Mouse (Mus musculus): Measurements from ENCODE around the gene Rtn1. TPM values are rescaled to one million over a fixed set of nuclear protein-coding genes. Genes with fewer than 3 reads are reported as not detected.

Gene Rtn1
- polyA plus RNA-seq, 1 experiment: 1,649 TPM

GRCm38 (mm10) chr12:72354241-72354640, 54.6 kb downstream of the Rtn1 start:
- no peak for TF ChIP-seq CTCF (IDR thresholded peaks at IDR 0.05; ENCODE audit: borderline replicate concordance, extremely low read depth, insufficient read depth, insufficient read length)
- TF ChIP-seq POLR2A (IDR thresholded peaks at IDR 0.05; ENCODE audit: borderline replicate concordance, extremely low read depth, insufficient read depth, insufficient read length, poor library complexity, severe bottlenecking): no peak
- no peak for DNase-seq (ENCODE audit: low read depth)

- no peak for DNase-seq (ENCODE audit: low read depth)
Measured at GRCm38 (mm10) chr12:72353506-72353905, 55.3 kb downstream of the Rtn1 start.

GRCm38 (mm10) chr12:72348508-72348907, 60.3 kb downstream of the Rtn1 start:
- no peak for TF ChIP-seq POLR2A (IDR thresholded peaks at IDR 0.05; ENCODE audit: borderline replicate concordance, extremely low read depth, insufficient read depth, insufficient read length, poor library complexity, severe bottlenecking)
- TF ChIP-seq CTCF (IDR thresholded peaks at IDR 0.05; ENCODE audit: borderline replicate concordance, extremely low read depth, insufficient read depth, insufficient read length): no peak
- no peak for DNase-seq (ENCODE audit: low read depth)

More at GRCm38 (mm10) chr12:72353506-72353905, 55.3 kb downstream of the Rtn1 start:
- TF ChIP-seq POLR2A (IDR thresholded peaks at IDR 0.05; ENCODE audit: borderline replicate concordance, extremely low read depth, insufficient read depth, insufficient read length, poor library complexity, severe bottlenecking): no peak
- TF ChIP-seq CTCF (IDR thresholded peaks at IDR 0.05; ENCODE audit: borderline replicate concordance, extremely low read depth, insufficient read depth, insufficient read length): no peak

DNA sequence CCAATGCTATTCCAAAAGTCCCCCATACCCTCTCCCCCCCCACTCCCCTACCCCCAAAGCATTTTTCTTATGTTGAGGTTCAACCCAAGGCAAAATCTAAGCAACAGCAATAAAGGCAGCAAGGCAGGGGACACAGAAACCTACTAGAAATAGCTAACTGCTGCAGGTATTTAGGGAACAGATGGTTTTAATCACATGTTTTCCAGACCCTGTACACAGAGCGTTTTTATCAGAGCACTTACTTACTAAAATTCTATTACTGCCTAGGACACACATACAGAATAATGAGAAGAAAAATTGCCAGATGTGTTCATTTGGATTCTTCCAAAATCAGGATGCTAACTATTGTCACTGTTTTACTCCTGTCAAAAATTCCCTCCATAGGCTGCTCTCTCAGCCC, 61.7 kb downstream of the Rtn1 start:
- no peak for DNase-seq (ENCODE audit: low read depth)
- TF ChIP-seq CTCF (IDR thresholded peaks at IDR 0.05; ENCODE audit: borderline replicate concordance, extremely low read depth, insufficient read depth, insufficient read length) (no peak), POLR2A (IDR thresholded peaks at IDR 0.05; ENCODE audit: borderline replicate concordance, extremely low read depth, insufficient read depth, insufficient read length, poor library complexity, severe bottlenecking) (no peak)

DNA sequence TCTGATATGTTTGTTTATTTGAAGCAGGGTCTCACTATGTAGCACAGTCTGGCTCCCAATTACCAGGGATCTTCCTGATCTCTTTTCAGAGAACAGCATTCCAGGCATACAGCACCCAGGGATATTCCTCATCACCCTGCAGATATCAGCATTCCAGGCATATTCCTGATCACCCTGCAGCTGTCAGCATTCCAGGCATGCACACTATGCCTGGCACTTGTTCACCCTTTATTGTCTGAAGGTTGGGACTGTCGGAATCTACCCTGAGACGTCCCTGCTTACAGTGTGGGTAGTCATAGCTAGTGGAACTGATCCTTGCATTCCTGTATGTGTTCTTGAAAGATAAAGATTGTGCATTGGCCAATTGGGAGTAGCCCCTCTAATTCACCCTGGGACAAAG, 65.2 kb downstream of the Rtn1 start:
- TF ChIP-seq CTCF (IDR thresholded peaks at IDR 0.05; ENCODE audit: borderline replicate concordance, extremely low read depth, insufficient read depth, insufficient read length) (no peak), POLR2A (IDR thresholded peaks at IDR 0.05; ENCODE audit: borderline replicate concordance, extremely low read depth, insufficient read depth, insufficient read length, poor library complexity, severe bottlenecking) (no peak)
- DNase-seq (ENCODE audit: low read depth): no peak

DNA sequence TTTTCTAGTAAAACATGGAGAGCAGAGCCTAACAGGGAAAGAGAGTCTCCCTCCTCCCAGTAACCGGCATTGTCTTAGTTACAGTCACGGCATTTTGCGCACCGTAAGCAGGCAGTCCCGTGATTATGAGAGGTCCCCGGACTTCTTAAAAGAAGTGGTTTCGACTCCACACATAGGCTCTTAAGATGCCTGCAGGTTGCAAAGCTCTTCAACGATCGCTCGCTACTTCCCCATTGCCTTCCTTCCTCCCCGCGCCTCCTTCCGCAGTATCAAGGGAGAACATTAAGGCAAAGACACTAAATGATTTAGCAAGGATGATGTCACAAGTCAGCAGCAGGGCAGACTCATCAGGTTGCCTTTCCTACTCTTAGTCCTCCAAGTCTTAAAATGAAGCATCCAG, 72.8 kb downstream of the Rtn1 start:
- no peak for DNase-seq (ENCODE audit: low read depth)
- TF ChIP-seq CTCF (IDR thresholded peaks at IDR 0.05; ENCODE audit: borderline replicate concordance, extremely low read depth, insufficient read depth, insufficient read length) (no peak), POLR2A (IDR thresholded peaks at IDR 0.05; ENCODE audit: borderline replicate concordance, extremely low read depth, insufficient read depth, insufficient read length, poor library complexity, severe bottlenecking) (no peak)

GRCm38 (mm10) chr12:72332488-72333013, 76.3 kb downstream of the Rtn1 start:
- peak; percentile 22 for DNase-seq (ENCODE audit: low read depth)

DNA sequence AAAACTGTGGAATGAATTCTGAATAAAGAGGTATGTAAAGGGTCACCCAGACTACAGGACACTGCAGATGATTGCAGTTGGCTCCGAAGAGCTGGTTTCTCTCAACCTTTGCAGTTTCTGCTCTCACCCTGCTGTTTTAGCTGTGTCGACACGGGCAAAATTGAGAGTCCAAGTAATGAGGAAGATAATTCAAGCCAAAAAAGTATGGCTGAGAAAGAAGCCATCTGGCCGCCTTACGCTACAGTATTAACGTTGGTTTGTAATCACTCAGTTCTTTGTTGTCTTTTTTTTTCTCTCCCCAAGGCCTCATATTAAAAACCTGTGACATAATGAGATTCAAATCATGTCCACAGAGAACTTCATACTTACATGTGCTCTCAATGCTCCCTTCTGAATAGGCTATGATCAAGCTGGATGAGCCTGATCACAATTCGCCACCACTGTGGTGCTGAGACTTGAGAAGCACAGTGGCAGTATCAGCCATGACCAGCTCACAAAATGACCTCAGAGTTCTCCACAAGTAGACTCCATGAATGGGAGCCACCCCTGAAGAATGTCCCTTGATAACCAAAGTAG, 76.9 kb downstream of the Rtn1 start:
- TF ChIP-seq POLR2A (IDR thresholded peaks at IDR 0.05; ENCODE audit: borderline replicate concordance, extremely low read depth, insufficient read depth, insufficient read length, poor library complexity, severe bottlenecking) (no peak), CTCF (IDR thresholded peaks at IDR 0.05; ENCODE audit: borderline replicate concordance, extremely low read depth, insufficient read depth, insufficient read length) (no peak)
- DNase-seq (ENCODE audit: low read depth): peak; percentile 75

More at GRCm38 (mm10) chr12:72332488-72333013, 76.3 kb downstream of the Rtn1 start:
- TF ChIP-seq CTCF (IDR thresholded peaks at IDR 0.05; ENCODE audit: borderline replicate concordance, extremely low read depth, insufficient read depth, insufficient read length): no peak
- no peak for TF ChIP-seq POLR2A (IDR thresholded peaks at IDR 0.05; ENCODE audit: borderline replicate concordance, extremely low read depth, insufficient read depth, insufficient read length, poor library complexity, severe bottlenecking)

DNA sequence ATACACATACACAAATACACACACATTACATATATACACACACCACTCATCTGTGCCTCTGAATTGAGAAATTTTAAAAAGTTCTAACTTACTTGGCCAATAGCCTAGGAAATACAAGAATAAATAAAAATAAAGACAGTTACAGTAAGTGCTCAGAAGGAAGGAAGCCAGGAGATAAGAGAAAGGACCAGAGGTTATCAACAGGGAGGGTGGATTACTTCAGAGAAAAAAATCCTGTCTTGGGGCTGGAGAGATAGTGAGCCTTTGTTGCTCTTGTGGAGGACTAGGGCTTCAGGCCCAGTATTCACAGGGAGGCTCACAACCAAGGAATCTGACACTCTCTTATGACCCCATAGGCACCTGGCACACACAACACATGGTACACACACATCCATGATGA, 82.8 kb downstream of the Rtn1 start:
- DNase-seq (ENCODE audit: low read depth): no peak
- no peak for TF ChIP-seq POLR2A (IDR thresholded peaks at IDR 0.05; ENCODE audit: borderline replicate concordance, extremely low read depth, insufficient read depth, insufficient read length, poor library complexity, severe bottlenecking)
- no peak for TF ChIP-seq CTCF (IDR thresholded peaks at IDR 0.05; ENCODE audit: borderline replicate concordance, extremely low read depth, insufficient read depth, insufficient read length)

DNA sequence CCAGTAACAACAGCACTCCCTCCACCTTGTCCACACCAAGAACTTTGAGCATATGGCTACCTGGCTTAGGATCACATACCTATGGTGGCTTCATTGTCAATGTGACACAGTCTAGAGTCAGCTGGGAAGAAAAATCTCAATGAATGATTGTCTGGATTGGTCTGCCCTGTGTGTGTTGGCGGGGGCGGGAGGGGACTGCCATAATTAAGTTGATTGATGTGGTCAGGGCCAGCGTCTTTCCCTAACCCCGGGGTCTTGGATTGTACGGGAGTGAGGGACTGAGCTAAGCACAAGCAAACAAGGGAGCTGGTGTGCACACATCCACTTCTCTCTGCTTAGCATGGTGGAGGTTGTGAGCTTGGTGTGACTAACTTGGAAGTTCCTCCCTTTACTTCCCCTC, 83.8 kb downstream of the Rtn1 start:
- no peak for DNase-seq (ENCODE audit: low read depth)
- no peak for TF ChIP-seq CTCF (IDR thresholded peaks at IDR 0.05; ENCODE audit: borderline replicate concordance, extremely low read depth, insufficient read depth, insufficient read length)
- no peak for TF ChIP-seq POLR2A (IDR thresholded peaks at IDR 0.05; ENCODE audit: borderline replicate concordance, extremely low read depth, insufficient read depth, insufficient read length, poor library complexity, severe bottlenecking)

DNA sequence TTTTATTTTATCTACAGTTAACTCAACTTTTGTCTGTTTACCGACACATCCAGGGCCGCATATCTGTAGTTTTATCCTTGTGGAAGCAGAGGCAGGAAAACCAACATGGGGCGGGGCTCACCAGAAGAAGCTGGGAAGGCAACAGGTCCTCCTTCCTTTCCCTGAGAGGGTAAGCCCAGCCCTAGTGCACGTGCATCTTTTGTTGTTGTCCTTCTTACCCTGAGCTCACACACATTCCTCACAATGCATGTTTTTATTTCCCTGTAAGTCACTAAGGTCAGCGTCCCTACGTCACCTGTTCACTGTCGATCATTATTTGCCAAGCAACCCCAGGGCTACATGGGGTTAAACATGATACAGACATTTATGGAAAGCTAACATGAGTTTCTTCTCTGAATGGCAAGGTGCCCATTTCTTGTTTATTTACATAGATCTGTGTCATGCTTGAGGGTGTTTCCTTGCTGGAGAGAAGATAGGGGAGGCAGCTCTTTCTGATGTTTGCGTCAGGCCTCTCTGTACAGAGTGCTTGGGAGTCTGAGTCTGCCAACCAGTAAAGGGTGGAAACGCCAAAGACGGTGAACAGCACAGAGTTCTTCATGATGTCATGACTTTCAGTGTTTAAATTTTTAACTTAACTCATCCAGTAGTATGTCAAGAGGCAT, 84.5 kb downstream of the Rtn1 start:
- DNase-seq (ENCODE audit: low read depth): no peak
- no peak for TF ChIP-seq CTCF (IDR thresholded peaks at IDR 0.05; ENCODE audit: borderline replicate concordance, extremely low read depth, insufficient read depth, insufficient read length)
- no peak for TF ChIP-seq POLR2A (IDR thresholded peaks at IDR 0.05; ENCODE audit: borderline replicate concordance, extremely low read depth, insufficient read depth, insufficient read length, poor library complexity, severe bottlenecking)

- DNase-seq (ENCODE audit: low read depth): no peak
- TF ChIP-seq POLR2A (IDR thresholded peaks at IDR 0.05; ENCODE audit: borderline replicate concordance, extremely low read depth, insufficient read depth, insufficient read length, poor library complexity, severe bottlenecking) (no peak), CTCF (IDR thresholded peaks at IDR 0.05; ENCODE audit: borderline replicate concordance, extremely low read depth, insufficient read depth, insufficient read length) (no peak)
Measured at GRCm38 (mm10) chr12:72323778-72324177, 85.1 kb downstream of the Rtn1 start.
